Mouse (Mus musculus): Measurements from ENCODE around the gene Cst6. TPM values are rescaled to one million over a fixed set of nuclear protein-coding genes. Genes with fewer than 3 reads are reported as not detected.

Cst6 gene
- 0.28 and 0.50 TPM in 2 replicates for polyA plus RNA-seq (2012; rRNA removed)

GRCm38 (mm10) chr19:5349502-5349873 is at the start of gene Cst6:
Gene Cst6 (minus strand): TSS chr19:5349574.

GRCm38 (mm10) chr19:5388588-5389242 is 39.3 kb upstream of the Cst6 start, which contains the start of gene Sart1:
Gene Sart1 (minus strand): TSS chr19:5388703.

GRCm38 (mm10) chr19:5367053-5367359 is 17.6 kb upstream of the Cst6 start, which contains the start of gene Banf1:
Gene Banf1 (minus strand): TSS chr19:5367168.

GRCm38 (mm10) chr19:5366175-5367052 is 17.0 kb upstream of the Cst6 start, which contains the start of gene Eif1ad:
Gene Eif1ad (plus strand): TSS chr19:5366741.

GRCm38 (mm10) chr19:5335441-5335840 is 13.9 kb downstream of the Cst6 start, which contains the start of gene Catsper1:
Gene Catsper1 (plus strand): TSS chr19:5335741.

GRCm38 (mm10) chr19:5297903-5298800 is 51.2 kb downstream of the Cst6 start, which contains the start of gene Gal3st3:
Gene Gal3st3 (plus strand): TSS chr19:5298331.

GRCm38 (mm10) chr19:5294972-5295735 is 54.2 kb downstream of the Cst6 start, which contains the start of gene Sf3b2:
Gene Sf3b2 (minus strand): TSS chr19:5295455.

Other genes with a start within 250 kb of the Cst6 start
- 130 and 168 TPM in 2 replicates for gene Rab1b, start 242.5 kb downstream of the Cst6 start, polyA plus RNA-seq (2012; rRNA removed)
- gene Klc2, start 231.0 kb downstream of the Cst6 start, polyA plus RNA-seq (2012; rRNA removed), result 60.5 and 71.9 TPM in 2 replicates
- gene Pacs1, start 76.5 kb downstream of the Cst6 start, polyA plus RNA-seq (2012; rRNA removed), result 20.7 and 31.9 TPM in 2 replicates
- gene Sf3b2, start 54.1 kb downstream of the Cst6 start, polyA plus RNA-seq (2012; rRNA removed), result 215 and 289 TPM in 2 replicates
- gene Gal3st3, start 51.2 kb downstream of the Cst6 start, polyA plus RNA-seq (2012; rRNA removed), result 11.0 and 14.5 TPM in 2 replicates
- gene Catsper1, start 13.8 kb downstream of the Cst6 start, polyA plus RNA-seq (2012; rRNA removed), result not detected in 2 replicates
- gene Eif1ad, start 17.2 kb upstream of the Cst6 start, polyA plus RNA-seq (2012; rRNA removed), result 60.1 and 61.8 TPM in 2 replicates
- gene Banf1, start 17.6 kb upstream of the Cst6 start, polyA plus RNA-seq (2012; rRNA removed), result 242 and 255 TPM in 2 replicates
- 85.1 and 210 TPM in 2 replicates for gene Sart1, start 39.1 kb upstream of the Cst6 start, polyA plus RNA-seq (2012; rRNA removed)
- 0.06 and 0.07 TPM in 2 replicates for gene Tsga10ip, start 53.0 kb upstream of the Cst6 start, polyA plus RNA-seq (2012; rRNA removed)
- 236 and 321 TPM in 2 replicates for gene Drap1, start 75.4 kb upstream of the Cst6 start, polyA plus RNA-seq (2012; rRNA removed)
- 34.9 and 60.1 TPM in 2 replicates for gene AI837181, start 75.6 kb upstream of the Cst6 start, polyA plus RNA-seq (2012; rRNA removed)
- gene Fosl1, start 98.0 kb upstream of the Cst6 start, polyA plus RNA-seq (2012; rRNA removed), result 0.02 and 0.04 TPM in 2 replicates
- gene Ccdc85b, start 108.3 kb upstream of the Cst6 start, polyA plus RNA-seq (2012; rRNA removed), result 7.7 and 12.9 TPM in 2 replicates
- gene Fibp, start 111.0 kb upstream of the Cst6 start, polyA plus RNA-seq (2012; rRNA removed), result 124 and 130 TPM in 2 replicates
- gene Ctsw, start 118.9 kb upstream of the Cst6 start, polyA plus RNA-seq (2012; rRNA removed), result 0.94 and 1.4 TPM in 2 replicates
- 47.9 and 83.7 TPM in 2 replicates for gene Efemp2, start 124.4 kb upstream of the Cst6 start, polyA plus RNA-seq (2012; rRNA removed)
- gene Mus81, start 138.8 kb upstream of the Cst6 start, polyA plus RNA-seq (2012; rRNA removed), result 38.4 and 39.4 TPM in 2 replicates
- gene Cfl1, start 140.9 kb upstream of the Cst6 start, polyA plus RNA-seq (2012; rRNA removed), result 1,441 and 1,801 TPM in 2 replicates
- gene 1700020D05Rik, start 154.2 kb upstream of the Cst6 start, polyA plus RNA-seq (2012; rRNA removed), result 2.5 and 3.1 TPM in 2 replicates
- gene Snx32, start 161.0 kb upstream of the Cst6 start, polyA plus RNA-seq (2012; rRNA removed), result 20.7 and 24.6 TPM in 2 replicates
- gene Ovol1, start 211.1 kb upstream of the Cst6 start, polyA plus RNA-seq (2012; rRNA removed), result 0.14 and 0.21 TPM in 2 replicates
- 1.6 and 2.3 TPM in 2 replicates for gene Ap5b1, start 218.5 kb upstream of the Cst6 start, polyA plus RNA-seq (2012; rRNA removed)